Mouse (Mus musculus) myocyte (in vitro differentiated cells): ENCODE results near the gene Olfr551. TPM values are rescaled to one million over a fixed set of nuclear protein-coding genes. Genes with fewer than 3 reads are reported as not detected.
"Not testable (repeated sequence)": the region's sequence is repeated elsewhere in the genome, so short reads cannot be mapped to it uniquely, and the experiment has no call there.

ENCODE experiments used
- H3K27me3 ChIP-seq: one replicate; pipeline ENCODE4 v1.6.1; 2011; ENCODE audit not compliant: control insufficient read depth, insufficient read depth, insufficient read length
- H3K36me3 ChIP-seq: one replicate; pipeline ENCODE4 v1.6.1; 2011; ENCODE audit not compliant: control insufficient read depth, insufficient read depth
- H3K4me2 ChIP-seq: one replicate; pipeline ENCODE4 v1.6.1; 2011; ENCODE audit warnings: low read depth, control low read depth
- H3K4me3 ChIP-seq: one replicate; pipeline ENCODE4 v1.5.1; 2011; ENCODE audit warnings: mild to moderate bottlenecking, control low read depth, moderate library complexity
- H3K79me2 ChIP-seq: one replicate; pipeline ENCODE4 v1.6.1; 2011; ENCODE audit not compliant: control insufficient read depth, insufficient read depth
- H3ac ChIP-seq: one replicate; pipeline ENCODE4 v1.6.1; 2011; ENCODE audit not compliant: control insufficient read depth, insufficient read length
- CEBPB ChIP-seq: IDR thresholded peaks from 2 replicates; pipeline ENCODE4 v1.6.1; 2011; ENCODE audit warnings: mild to moderate bottlenecking, moderate library complexity; ENCODE audit not compliant: poor library complexity, insufficient read depth, severe bottlenecking
- E2F4 ChIP-seq: IDR thresholded peaks from one replicate; pipeline ENCODE4 v1.6.1; 2011; ENCODE audit warnings: mild to moderate bottlenecking, control low read depth, moderate library complexity; ENCODE audit not compliant: insufficient read depth
- MAX ChIP-seq: IDR thresholded peaks from one replicate; pipeline ENCODE4 v1.6.1; 2011; ENCODE audit warnings: low read depth, mild to moderate bottlenecking, control low read depth
- MYOD1 ChIP-seq, 3 experiments: IDR thresholded peaks; one replicate each; pipeline ENCODE4 v1.6.1; 2011; ENCODE audit warnings: control low read depth in 2 of 3, low read depth in 2 of 3, mild to moderate bottlenecking in 2 of 3, moderate library complexity in 1 of 3; ENCODE audit not compliant: insufficient read length in 2 of 3, control insufficient read depth in 1 of 3
- MYOG ChIP-seq, 3 experiments: IDR thresholded peaks; one replicate each; pipeline ENCODE4 v1.6.1; 2011; ENCODE audit warnings: control low read depth in 2 of 3, low read depth in 2 of 3, mild to moderate bottlenecking in 2 of 3; ENCODE audit not compliant: insufficient read length in 2 of 3, control insufficient read depth in 1 of 3, insufficient read depth in 1 of 3
- POLR2A ChIP-seq: IDR thresholded peaks from one replicate; pipeline ENCODE4 v1.6.1; 2011; ENCODE audit warnings: low read depth, mild to moderate bottlenecking, control low read depth, moderate library complexity; ENCODE audit not compliant: insufficient read length
- POLR2AphosphoS2 ChIP-seq: IDR thresholded peaks from one replicate; pipeline ENCODE4 v1.6.1; 2011; ENCODE audit warnings: low read depth, control low read depth; ENCODE audit not compliant: insufficient read length
- REST ChIP-seq: IDR thresholded peaks from one replicate; pipeline ENCODE4 v1.6.1; 2011; ENCODE audit warnings: mild to moderate bottlenecking, control low read depth, moderate library complexity; ENCODE audit not compliant: insufficient read depth, insufficient read length
- SRF ChIP-seq: IDR thresholded peaks from one replicate; pipeline ENCODE4 v1.6.1; 2011; ENCODE audit warnings: low read depth; ENCODE audit not compliant: control insufficient read depth, insufficient read length
- TCF12 ChIP-seq: IDR thresholded peaks from one replicate; pipeline ENCODE4 v1.6.1; 2011; ENCODE audit warnings: mild to moderate bottlenecking, control low read depth; ENCODE audit not compliant: poor library complexity, insufficient read depth, severe bottlenecking
- TCF3 ChIP-seq: IDR thresholded peaks from one replicate; pipeline ENCODE4 v1.6.1; 2011; ENCODE audit warnings: low read depth, control low read depth; ENCODE audit not compliant: insufficient read length
- USF1 ChIP-seq: IDR thresholded peaks from one replicate; pipeline ENCODE4 v1.6.1; 2011; ENCODE audit warnings: low read depth, mild to moderate bottlenecking, control low read depth, moderate library complexity
- polyA plus RNA-seq: library from polyadenylated mRNA; unstranded; fragments of >200 nt; fragmentation: generic; extraction: Trizol; gene quantifications from one replicate; pipeline ENCODE4 v1.2.1, GENCODE M21; 2012; ENCODE audit warnings: missing spikeins

Olfr551 gene
- polyA plus RNA-seq: not detected

GRCm38 (mm10) chr7:102591786-102592185 lies at the start of gene Olfr551:
TSS of gene Olfr551 (minus strand) at chr7:102591886.
- Histone ChIP-seq H3K4me3 (no peak within 1 kb of the TSS), H3ac (no peak within 1 kb of the TSS), H3K4me2 (no peak within 1 kb of the TSS), H3K79me2 (no peaks in the 10 kb centered on the region), H3K36me3 (no peaks in the 10 kb centered on the region), H3K27me3 (no peaks in the 10 kb centered on the region)
- no peak for TF ChIP-seq REST
- no peak for TF ChIP-seq E2F4

GRCm38 (mm10) chr7:102638132-102638531 lies 46.4 kb upstream of the Olfr551 start, which contains the start of gene Olfr554:
TSS of gene Olfr554 (plus strand) at chr7:102638432.
- no peaks in the 10 kb centered on the region for H3K79me2 ChIP-seq
- no peak within 1 kb of the TSS for H3K4me2 ChIP-seq
- no peaks in the 10 kb centered on the region for H3K36me3 ChIP-seq
- no peaks in the 10 kb centered on the region for H3K27me3 ChIP-seq
- H3K4me3 ChIP-seq: no peak within 1 kb of the TSS
- TF ChIP-seq MYOD1 (IDR thresholded peaks at IDR 0.05; ENCODE audit: control insufficient read depth in 1 of 3, insufficient read length in 2 of 3, low read depth in 2 of 3) (no peak), USF1 (no peak), TCF12 (no peak), MYOG (IDR thresholded peaks at IDR 0.05; ENCODE audit: control insufficient read depth in 1 of 3, insufficient read depth in 1 of 3, insufficient read length in 2 of 3, low read depth in 2 of 3) (no peak), CEBPB (no peak), REST (no peak), MAX (no peak), TCF3 (no peak), E2F4 (no peak), POLR2A (no peak), SRF (no peak), POLR2AphosphoS2 (no peak)
- H3ac ChIP-seq: no peak within 1 kb of the TSS

GRCm38 (mm10) chr7:102636665-102637064 lies 45.0 kb upstream of the Olfr551 start:
- Histone ChIP-seq H3ac (no peak overlapping the region), H3K4me2 (no peak overlapping the region), H3K27me3 (no peaks in the 10 kb centered on the region), H3K36me3 (no peaks in the 10 kb centered on the region), H3K4me3 (no peak overlapping the region), H3K79me2 (no peaks in the 10 kb centered on the region)
- TF ChIP-seq MAX (no peak), TCF12 (no peak), POLR2A (no peak), CEBPB (no peak), E2F4 (no peak), POLR2AphosphoS2 (no peak), USF1 (no peak), REST (no peak)

GRCm38 (mm10) chr7:102620368-102620767 lies 28.7 kb upstream of the Olfr551 start:
- H3K27me3 ChIP-seq, H3K4me2 ChIP-seq, H3K79me2 ChIP-seq: not testable (repeated sequence)

GRCm38 (mm10) chr7:102619608-102620007 lies 27.9 kb upstream of the Olfr551 start:
- Histone ChIP-seq H3K4me3 (no peak overlapping the region), H3K79me2 (no peaks in the 10 kb centered on the region), H3ac (no peak overlapping the region), H3K36me3 (no peaks in the 10 kb centered on the region), H3K4me2 (no peak overlapping the region), H3K27me3 (no peaks in the 10 kb centered on the region)
- TF ChIP-seq E2F4 (no peak), TCF3 (no peak), SRF (no peak), USF1 (no peak), REST (no peak), MYOG (IDR thresholded peaks at IDR 0.05; ENCODE audit: control insufficient read depth in 1 of 3, insufficient read depth in 1 of 3, insufficient read length in 2 of 3, low read depth in 2 of 3) (no peak), MAX (no peak), MYOD1 (IDR thresholded peaks at IDR 0.05; ENCODE audit: control insufficient read depth in 1 of 3, insufficient read length in 2 of 3, low read depth in 2 of 3) (no peak), CEBPB (no peak), POLR2A (no peak), TCF12 (no peak), POLR2AphosphoS2 (no peak)

More at GRCm38 (mm10) chr7:102620368-102620767, 28.7 kb upstream of the Olfr551 start:
- H3ac ChIP-seq, H3K4me3 ChIP-seq, H3K36me3 ChIP-seq: not testable (repeated sequence)

GRCm38 (mm10) chr7:102618118-102618517 lies 26.4 kb upstream of the Olfr551 start, which contains the start of gene Olfr553:
TSS of gene Olfr553 (minus strand) at chr7:102618218.
- H3ac ChIP-seq: no peak within 1 kb of the TSS
- no peaks in the 10 kb centered on the region for H3K36me3 ChIP-seq
- no peak within 1 kb of the TSS for H3K4me2 ChIP-seq
- no peaks in the 10 kb centered on the region for H3K27me3 ChIP-seq
- no peak within 1 kb of the TSS for H3K4me3 ChIP-seq
- TF ChIP-seq POLR2AphosphoS2 (no peak), TCF12 (no peak), MYOG (IDR thresholded peaks at IDR 0.05; ENCODE audit: control insufficient read depth in 1 of 3, insufficient read depth in 1 of 3, insufficient read length in 2 of 3, low read depth in 2 of 3) (no peak), MYOD1 (IDR thresholded peaks at IDR 0.05; ENCODE audit: control insufficient read depth in 1 of 3, insufficient read length in 2 of 3, low read depth in 2 of 3) (no peak), POLR2A (no peak), TCF3 (no peak), SRF (no peak), USF1 (no peak), CEBPB (no peak), REST (no peak), MAX (no peak), E2F4 (no peak)
- no peaks in the 10 kb centered on the region for H3K79me2 ChIP-seq
